Mouse (Mus musculus) olfactory bulb, adult 2 months (tissue): Measurements from ENCODE around the gene Fam227a. TPM values are rescaled to one million over a fixed set of nuclear protein-coding genes. Genes with fewer than 3 reads are reported as not detected.

Experiments used
- H3K27ac ChIP-seq: fragments of 200-500 bp; 2 replicates; pipeline ENCODE4 v1.5.1; 2012; ENCODE audit warnings: low read depth, low read length; ENCODE audit not compliant: insufficient read depth
- H3K4me1 ChIP-seq: fragments of 200-500 bp; 2 replicates; pipeline ENCODE4 v1.6.1; 2012; ENCODE audit warnings: low read length; ENCODE audit not compliant: control insufficient read depth, insufficient read depth
- H3K4me3 ChIP-seq: fragments of 200-500 bp; 2 replicates; pipeline ENCODE4 v1.5.1; 2012; ENCODE audit warnings: mild to moderate bottlenecking, low read depth, low read length, moderate library complexity; ENCODE audit not compliant: insufficient read depth
- CTCF ChIP-seq: fragments of 200-500 bp; IDR thresholded peaks from 2 replicates; pipeline ENCODE4 v1.5.1; 2012; ENCODE audit warnings: low read depth, mild to moderate bottlenecking, low read length, moderate library complexity; ENCODE audit not compliant: insufficient read depth
- POLR2A ChIP-seq: fragments of 200-500 bp; IDR thresholded peaks from 2 replicates; pipeline ENCODE4 v1.6.1; 2012; ENCODE audit warnings: mild to moderate bottlenecking, low read depth, low read length, moderate library complexity; ENCODE audit not compliant: insufficient read depth
- WGBS: fragments of 180-500 bp; shearing (Covaris S2); methylation state at CpG from one replicate; pipeline ENCODE4 v1.1.7; 2018; 5-methylcytosine and 5-hydroxymethylcytosine counted together
- polyA plus RNA-seq: library from polyadenylated mRNA; stranded (reverse); fragments of >200 nt; gene quantifications from 2 replicates; pipeline ENCODE4 v1.2.4, GENCODE M21; 2012; ENCODE audit warnings: low replicate concordance; ENCODE audit not compliant: missing spikeins, insufficient read depth, insufficient read length

Gene Fam227a
- not detected in 2 replicates for polyA plus RNA-seq

DNA sequence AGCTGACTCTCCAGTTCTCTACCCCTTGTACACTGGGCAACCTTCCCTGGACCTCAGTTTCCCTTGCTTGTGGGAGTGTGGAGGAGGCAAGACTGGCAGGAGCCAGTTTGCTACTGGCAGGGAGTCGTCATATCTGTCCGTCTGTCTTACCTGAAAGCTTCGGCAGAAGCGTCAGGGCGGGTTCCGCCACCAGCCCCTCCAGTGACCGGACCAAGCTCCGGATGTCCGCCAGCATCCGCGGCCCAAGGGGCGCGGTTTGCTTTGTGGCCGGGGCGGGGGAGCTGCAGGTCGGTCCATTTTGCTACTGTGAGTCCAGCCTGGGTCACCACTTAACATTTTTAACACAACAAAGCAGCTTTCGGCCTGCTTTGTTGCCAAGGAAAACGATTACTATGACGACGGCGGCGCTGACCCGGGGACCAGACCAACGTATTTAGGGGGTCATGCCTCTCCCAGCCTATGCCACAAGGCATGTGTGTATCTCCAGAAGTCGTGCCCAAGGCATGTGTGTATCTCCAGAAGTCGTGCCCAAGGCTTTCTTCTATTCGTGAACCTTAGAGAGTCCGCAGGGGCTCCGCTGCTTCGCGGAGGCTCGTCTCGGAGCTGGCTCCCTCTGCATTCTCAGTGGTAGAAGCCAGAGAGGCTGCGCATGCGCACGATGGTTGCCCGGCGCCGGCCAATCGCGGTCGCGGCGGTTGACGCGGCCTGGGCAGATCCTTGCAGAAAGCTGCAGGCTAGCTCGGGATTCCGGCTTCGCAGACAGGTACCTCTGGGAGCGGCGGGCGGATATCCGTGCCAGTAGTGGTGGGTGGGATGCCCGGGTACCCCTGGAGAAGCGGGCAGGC is at the start of gene Fam227a, which contains the start of gene Cby1:
Gene Fam227a (minus strand): TSS at position 426 of the 845 bp plus-strand sequence.
Gene Cby1 (plus strand): TSS at position 669 of the 845 bp plus-strand sequence.
- Histone ChIP-seq H3K4me1 (peaks cover 14% of the 10 kb centered on the region), H3K27ac (peak within 1 kb of the TSS; percentile 99), H3K4me3 (peak within 1 kb of the TSS; percentile 69)
- 1% methylated on average over 55 of the region's 55 CpGs for WGBS
- TF ChIP-seq POLR2A = peak; percentile 84
- no peak for TF ChIP-seq CTCF

DNA sequence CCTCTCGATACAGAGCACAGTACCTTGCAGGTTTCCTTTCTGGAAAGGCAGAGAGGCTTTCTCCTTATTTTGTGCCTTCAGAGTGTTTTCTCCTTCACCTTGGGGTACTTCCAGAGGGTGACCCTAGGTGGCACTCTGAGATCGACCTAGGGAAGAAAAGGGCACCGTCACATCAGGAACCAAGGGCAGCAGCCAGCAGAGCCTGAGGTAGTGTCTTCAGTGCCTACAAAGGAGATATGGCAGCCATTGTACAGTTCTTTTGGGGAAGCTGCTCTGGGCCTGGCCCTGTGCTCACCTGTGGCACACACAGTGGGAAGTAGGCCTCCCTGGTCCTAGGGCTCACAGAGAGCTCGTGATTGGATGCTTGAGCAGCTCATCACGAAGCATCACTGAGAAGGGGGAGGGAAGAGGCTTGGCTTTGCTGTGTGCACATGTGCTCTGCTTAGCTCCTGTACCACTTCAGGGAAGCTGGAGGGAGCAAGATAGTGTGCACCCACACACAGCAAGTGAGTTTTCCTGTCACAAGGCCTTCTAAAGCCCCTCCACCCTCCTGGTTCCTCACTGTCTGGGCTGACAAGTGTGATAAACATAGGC is 49.6 kb upstream of the Fam227a start:
- no peak overlapping the region for H3K27ac ChIP-seq
- WGBS = 81% methylated on average over 5 of the region's 5 CpGs
- TF ChIP-seq CTCF (no peak), POLR2A (no peak)
- no peaks in the 10 kb centered on the region for H3K4me1 ChIP-seq
- no peak overlapping the region for H3K4me3 ChIP-seq

DNA sequence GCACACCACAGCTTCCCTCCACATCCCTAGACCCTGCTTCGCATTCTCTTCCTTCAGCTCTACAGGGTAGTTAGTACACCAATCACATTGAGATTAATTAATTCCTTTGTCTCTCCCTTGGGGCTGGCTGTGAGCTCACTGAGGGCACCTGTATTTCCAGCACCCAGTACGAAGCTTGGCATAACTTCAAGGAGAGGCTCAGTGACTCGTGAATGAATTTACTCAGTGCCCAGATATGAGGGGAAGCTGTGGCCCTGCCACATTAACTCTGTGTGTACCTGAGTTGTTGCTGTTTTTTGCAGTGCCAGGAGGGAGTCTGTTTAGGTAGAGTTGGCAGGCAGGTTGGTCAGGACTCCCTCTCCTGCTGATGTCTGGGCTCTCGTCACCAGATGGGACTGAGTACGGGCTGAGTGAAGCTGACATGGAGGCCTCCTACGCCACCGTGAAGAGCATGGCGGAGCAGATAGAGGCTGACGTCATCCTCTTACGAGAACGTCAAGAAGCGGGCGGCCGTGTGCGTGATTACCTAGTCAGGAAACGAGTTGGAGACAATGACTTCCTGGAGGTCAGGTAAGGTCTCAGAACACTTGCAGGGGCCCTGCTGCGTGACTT is 48.0 kb upstream of the Fam227a start:
- no peaks in the 10 kb centered on the region for H3K4me1 ChIP-seq
- 76% methylated on average over 17 of the region's 17 CpGs for WGBS
- TF ChIP-seq POLR2A (no peak), CTCF (no peak)
- no peak overlapping the region for H3K4me3 ChIP-seq
- H3K27ac ChIP-seq = no peak overlapping the region

DNA sequence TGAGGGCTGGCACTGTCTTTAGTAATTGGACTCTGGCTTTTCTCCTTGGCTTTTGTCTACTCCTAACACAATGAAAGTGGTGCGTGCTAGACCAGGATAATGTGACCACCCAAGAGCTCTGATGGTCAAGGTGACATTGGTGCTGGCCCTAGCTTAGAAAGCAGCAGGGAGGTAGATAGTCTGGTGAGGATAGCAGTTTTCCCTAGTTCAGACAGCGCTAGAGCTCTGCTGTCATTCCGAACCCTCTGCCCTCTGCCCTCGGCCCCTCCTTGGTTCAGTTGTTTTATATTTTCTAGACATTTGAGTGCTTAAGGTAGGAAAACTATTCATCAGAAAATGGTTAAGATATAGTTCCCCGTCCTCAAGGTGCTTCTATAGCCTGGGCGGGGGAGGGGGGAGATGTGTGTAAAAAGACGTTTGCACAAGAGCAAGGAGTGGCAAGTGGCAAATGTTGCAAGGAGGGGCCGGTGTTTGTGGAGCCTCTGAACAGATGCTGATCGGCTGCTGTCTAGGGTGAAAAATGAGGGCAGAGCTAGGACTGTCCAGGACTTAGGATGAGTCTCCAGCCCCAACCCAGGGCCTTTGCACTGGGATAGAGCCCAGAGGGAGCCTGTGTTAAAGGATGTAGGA is 38.9 kb upstream of the Fam227a start:
- WGBS = 75% methylated on average over 9 of the region's 9 CpGs
- TF ChIP-seq POLR2A = no peak
- no peak for TF ChIP-seq CTCF

DNA sequence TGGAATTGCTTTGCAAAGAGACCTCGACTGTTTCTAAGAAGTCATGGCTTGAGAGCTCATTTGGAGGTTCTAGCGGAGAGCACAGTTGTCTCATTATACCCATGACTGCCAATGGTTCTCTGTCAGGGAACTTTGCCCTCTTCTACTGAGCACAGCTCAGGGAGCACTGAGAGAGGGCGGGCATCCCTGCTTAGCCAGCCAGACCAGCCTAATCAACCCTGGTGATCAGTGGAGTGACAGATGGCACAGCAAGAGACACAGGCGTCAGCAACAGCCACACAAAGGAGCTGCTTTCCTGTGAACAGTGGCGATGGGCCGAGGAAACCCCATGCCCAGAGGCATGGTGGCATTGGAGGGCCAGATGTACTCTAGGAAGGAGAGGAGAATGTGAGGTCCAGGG is 38.3 kb upstream of the Fam227a start:
- H3K4me3 ChIP-seq = no peak overlapping the region
- no peak overlapping the region for H3K27ac ChIP-seq
- peaks cover 26% of the 10 kb centered on the region for H3K4me1 ChIP-seq
- WGBS = 54% methylated on average over 6 of the region's 6 CpGs
- no peak for TF ChIP-seq CTCF

More for the DNA sequence above, 38.9 kb upstream of the Fam227a start:
- Histone ChIP-seq H3K27ac (no peak overlapping the region), H3K4me1 (peaks cover 26% of the 10 kb centered on the region), H3K4me3 (no peak overlapping the region)

DNA sequence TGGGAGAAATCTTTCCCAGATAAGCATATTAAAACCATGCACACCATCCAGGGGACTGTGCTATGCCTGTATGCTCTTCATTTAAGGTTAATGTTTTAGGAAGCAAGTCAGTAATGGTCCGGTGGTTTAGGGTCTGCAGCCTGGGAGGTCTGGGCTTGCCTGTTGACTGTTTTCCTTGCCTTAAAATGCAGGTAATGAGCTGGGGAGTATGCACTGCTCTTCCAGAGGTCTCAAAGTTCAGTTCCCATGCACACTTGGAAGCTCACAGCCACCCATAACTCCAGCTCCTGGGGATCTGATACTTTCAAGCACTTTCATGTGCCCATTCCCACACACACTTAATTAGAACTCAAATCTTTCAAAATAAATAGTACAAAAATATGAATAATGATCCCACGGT is 37.8 kb upstream of the Fam227a start:
- no peak overlapping the region for H3K27ac ChIP-seq
- no peak for TF ChIP-seq CTCF
- TF ChIP-seq POLR2A = no peak
- no peak overlapping the region for H3K4me3 ChIP-seq
- 84% methylated on average over 2 of the region's 2 CpGs for WGBS
- peaks cover 27% of the 10 kb centered on the region for H3K4me1 ChIP-seq

DNA sequence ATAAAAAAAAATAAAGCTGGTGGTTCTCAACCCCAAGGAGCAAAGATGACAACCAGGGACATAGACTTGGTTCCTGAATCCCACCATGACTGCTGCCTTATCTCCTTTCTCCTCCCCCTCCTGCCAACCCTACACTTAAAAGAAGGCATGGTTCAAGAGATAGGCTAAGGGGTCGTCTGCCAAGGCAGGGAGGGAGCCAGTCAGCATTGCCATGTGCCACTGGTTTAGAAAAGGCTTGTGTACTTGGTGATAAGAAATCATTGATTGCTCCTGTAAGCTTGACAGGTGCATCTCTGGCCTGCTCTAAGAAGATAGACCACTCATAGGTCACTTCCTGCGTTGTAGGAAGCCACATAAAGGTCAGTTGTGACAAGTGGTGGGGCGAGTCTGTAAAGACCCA is 36.8 kb upstream of the Fam227a start:
- WGBS = 79% methylated on average over 3 of the region's 3 CpGs

DNA sequence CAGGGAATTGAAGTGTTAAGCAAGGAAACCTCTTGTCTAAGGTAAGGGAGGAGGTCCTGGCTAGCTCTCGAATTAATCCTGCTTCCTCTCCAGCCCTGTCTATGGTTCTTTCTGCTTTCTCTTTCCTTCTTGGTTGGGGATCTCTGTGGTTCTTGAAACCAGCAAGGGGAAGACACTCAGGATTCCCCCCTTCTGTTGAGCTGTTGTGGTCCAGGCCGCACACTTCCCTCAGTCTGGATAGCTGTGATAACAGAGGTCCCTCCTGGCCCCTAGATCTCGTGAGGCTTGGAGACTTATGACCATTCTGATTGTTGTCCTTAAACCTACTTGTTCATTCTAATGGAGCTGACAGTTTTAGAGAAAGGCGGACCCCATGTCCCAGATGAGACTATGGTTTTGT is 35.8 kb upstream of the Fam227a start:
- H3K4me3 ChIP-seq = no peak overlapping the region
- TF ChIP-seq POLR2A = no peak
- H3K4me1 ChIP-seq = peaks cover 30% of the 10 kb centered on the region
- H3K27ac ChIP-seq = no peak overlapping the region
- 93% methylated on average over 4 of the region's 4 CpGs for WGBS

More for the DNA sequence above, 36.8 kb upstream of the Fam227a start:
- no peak for TF ChIP-seq CTCF
- no peak for TF ChIP-seq POLR2A
- Histone ChIP-seq H3K27ac (no peak overlapping the region), H3K4me3 (no peak overlapping the region), H3K4me1 (peaks cover 30% of the 10 kb centered on the region)
